Mouse (Mus musculus) lung, adult 2 months (tissue): ENCODE data around the gene Lins1. TPM values are rescaled to one million over a fixed set of nuclear protein-coding genes. Genes with fewer than 3 reads are reported as not detected.

Experiments used
- DNase-seq: peaks from one replicate; pipeline ENCODE4 v3.0.0; 2022
- H3K4me1 ChIP-seq: fragments of 200-500 bp; 2 replicates; pipeline ENCODE4 v1.6.1; 2011; ENCODE audit warnings: low read length; ENCODE audit not compliant: control insufficient read depth, insufficient read depth
- H3K4me3 ChIP-seq: fragments of 200-500 bp; replicated peaks from 2 replicates; pipeline ENCODE3; 2011; ENCODE audit warnings: low read depth, mild to moderate bottlenecking, control low read depth, low read length; ENCODE audit errors: extremely low read depth
- CTCF ChIP-seq: fragments of 200-500 bp; IDR thresholded peaks from 2 replicates; pipeline ENCODE4 v1.5.1; 2011; ENCODE audit warnings: mild to moderate bottlenecking, low read length, control low read depth; ENCODE audit not compliant: insufficient read depth
- POLR2A ChIP-seq: fragments of 200-500 bp; IDR thresholded peaks from 2 replicates; pipeline ENCODE4 v1.6.1; 2011; ENCODE audit warnings: low read depth, mild to moderate bottlenecking, control low read depth, low read length, borderline replicate concordance; ENCODE audit errors: extremely low read depth
- WGBS: fragments of 180-500 bp; shearing (Covaris S2); methylation state at CpG from one replicate; pipeline ENCODE4 v1.1.7; 2018; 5-methylcytosine and 5-hydroxymethylcytosine counted together
- polyA plus RNA-seq: library from polyadenylated mRNA; depleted of rRNA; stranded (reverse); fragments of >200 nt; gene quantifications from 2 replicates; pipeline ENCODE4 v1.2.3, GENCODE M21; 2012

Gene Lins1
- polyA plus RNA-seq, 1 experiment = 7.3 TPM

- TF ChIP-seq POLR2A = no peak
- TF ChIP-seq CTCF = no peak
- Histone ChIP-seq H3K4me1 (peaks cover 6% of the 10 kb centered on the region; the same call in 1 of the 2 replicates), H3K4me3 (no peak overlapping the region)
- no peak for DNase-seq
- 91% methylated on average over 3 of the region's 3 CpGs for WGBS
Measured at GRCm38 (mm10) chr7:66663548-66663947, 26.1 kb upstream of the Lins1 start.

GRCm38 (mm10) chr7:66667064-66667463 lies 22.6 kb upstream of the Lins1 start:
- TF ChIP-seq POLR2A = no peak
- no peak overlapping the region for H3K4me3 ChIP-seq
- DNase-seq = no peak
- H3K4me1 ChIP-seq = no peaks in the 10 kb centered on the region

DNA sequence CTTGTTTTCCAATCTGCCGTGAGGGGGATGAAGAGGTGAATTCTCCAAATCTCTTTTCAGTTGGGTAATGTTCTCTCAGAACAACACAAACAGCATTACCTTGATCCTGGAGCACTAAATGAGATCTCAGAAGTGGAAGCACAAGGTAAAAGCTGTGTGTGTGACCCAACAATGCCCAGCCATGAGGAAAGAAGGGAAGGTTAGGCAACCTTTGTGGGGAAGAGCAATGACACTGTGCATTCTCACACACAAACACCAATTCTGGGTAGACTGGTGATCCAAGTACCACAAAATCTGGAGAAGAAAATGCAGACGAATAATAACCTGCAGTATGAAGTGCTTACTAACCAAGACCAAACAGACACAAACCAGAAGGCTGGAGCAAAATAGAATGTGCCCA lies 13.9 kb upstream of the Lins1 start:
- H3K4me1 ChIP-seq = no peaks in the 10 kb centered on the region
- no peak overlapping the region for H3K4me3 ChIP-seq
- TF ChIP-seq CTCF (no peak), POLR2A (no peak)
- DNase-seq = no peak
- WGBS = 87% methylated on average over 2 of the region's 2 CpGs

- DNase-seq = no peak
- Histone ChIP-seq H3K4me1 (no peaks in the 10 kb centered on the region), H3K4me3 (no peak overlapping the region)
- TF ChIP-seq POLR2A (no peak), CTCF (no peak)
- 93% methylated on average over 5 of the region's 5 CpGs for WGBS
Measured at GRCm38 (mm10) chr7:66682119-66682863, 7.4 kb upstream of the Lins1 start.

DNA sequence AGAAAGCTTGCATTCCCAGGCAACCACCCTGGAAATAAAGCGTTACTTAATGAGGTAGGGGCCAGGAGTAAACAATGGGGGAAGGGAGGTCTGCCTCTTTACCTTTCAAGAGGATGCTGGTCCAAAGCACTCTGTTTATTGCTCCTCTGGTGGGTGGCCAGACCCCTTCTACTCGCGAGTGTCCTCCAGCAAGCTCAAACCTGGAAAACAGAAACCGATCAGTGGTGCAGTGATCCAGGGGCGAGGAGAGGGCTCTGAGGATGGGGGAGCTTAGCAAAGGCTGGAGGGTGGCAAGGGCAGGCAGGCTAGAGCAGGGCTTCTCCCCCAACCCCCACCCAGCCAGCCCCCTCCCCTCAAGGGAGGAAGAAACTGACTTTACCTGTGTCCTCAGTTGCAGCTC lies 968 bp upstream of the Lins1 start:
- peak overlapping the region; percentile 91 for H3K4me3 ChIP-seq
- TF ChIP-seq CTCF (no peak), POLR2A (no peak)
- peaks cover 9% of the 10 kb centered on the region for H3K4me1 ChIP-seq
- DNase-seq = no peak
- WGBS = 4% methylated on average over 5 of the region's 5 CpGs

- peak; percentile 30; the same call in 1 of the 2 replicates for TF ChIP-seq POLR2A
- TF ChIP-seq CTCF = no peak
- Histone ChIP-seq H3K4me1 (peaks cover 9% of the 10 kb centered on the region), H3K4me3 (peak within 1 kb of the TSS; percentile 96)
- under 1% methylated on average over 18 of the region's 18 CpGs for WGBS
- DNase-seq = no peak
Measured at GRCm38 (mm10) chr7:66689294-66689619, 432 bp upstream of the Lins1 start, which contains the start of gene Asb7. Gene Asb7 (minus strand): TSS chr7:66689596.

GRCm38 (mm10) chr7:66694467-66694866 lies 4.8 kb downstream of the Lins1 start:
- 56% methylated on average over 7 of the region's 7 CpGs for WGBS
- no peak for TF ChIP-seq POLR2A
- TF ChIP-seq CTCF = no peak

GRCm38 (mm10) chr7:66702721-66703120 lies 13.0 kb downstream of the Lins1 start:
- no peaks in the 10 kb centered on the region for H3K4me1 ChIP-seq
- DNase-seq = no peak
- WGBS = 77% methylated on average over 7 of the region's 7 CpGs
- no peak overlapping the region for H3K4me3 ChIP-seq
- no peak for TF ChIP-seq CTCF
- no peak for TF ChIP-seq POLR2A

More at GRCm38 (mm10) chr7:66694467-66694866, 4.8 kb downstream of the Lins1 start:
- no peak for DNase-seq
- no peak overlapping the region for H3K4me3 ChIP-seq
- H3K4me1 ChIP-seq = peaks cover 3% of the 10 kb centered on the region

GRCm38 (mm10) chr7:66704631-66705030 lies 14.9 kb downstream of the Lins1 start:
- 74% methylated on average over 3 of the region's 3 CpGs for WGBS
- TF ChIP-seq CTCF = no peak
- no peak for TF ChIP-seq POLR2A
- no peak for DNase-seq
- H3K4me3 ChIP-seq = no peak overlapping the region
- no peaks in the 10 kb centered on the region for H3K4me1 ChIP-seq

- Histone ChIP-seq H3K4me1 (no peaks in the 10 kb centered on the region), H3K4me3 (no peak overlapping the region)
- no peak for DNase-seq
- TF ChIP-seq CTCF (no peak), POLR2A (no peak)
- WGBS = 20% methylated on average over 2 of the region's 2 CpGs
Measured at GRCm38 (mm10) chr7:66711166-66711565, 21.5 kb downstream of the Lins1 start.
